Mouse (Mus musculus): ENCODE data around the gene Slc36a3. TPM values are rescaled to one million over a fixed set of nuclear protein-coding genes. Genes with fewer than 3 reads are reported as not detected.

Gene Slc36a3
- polyA plus RNA-seq, 1 experiment from 2014 or later, result not detected

DNA sequence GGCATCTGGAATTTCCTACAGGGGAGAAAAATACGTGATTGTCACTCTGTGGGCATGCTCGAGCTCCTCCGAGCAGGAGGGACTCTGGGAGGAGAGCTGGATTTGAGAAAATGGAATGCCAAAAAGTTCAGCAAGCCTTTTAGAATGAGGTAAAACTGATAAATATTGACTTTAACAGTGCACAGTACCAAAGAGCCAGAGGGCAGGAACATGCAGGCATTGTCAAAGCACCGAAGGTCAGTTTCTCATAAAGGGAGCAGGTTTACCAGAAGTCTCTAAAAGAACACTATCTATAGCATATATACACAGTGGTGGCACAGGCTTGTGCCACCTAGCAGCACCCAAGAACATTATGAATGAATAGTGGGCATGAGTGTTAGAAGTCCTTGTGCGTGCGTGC is 17.4 kb upstream of the Slc36a3 start:
- no peak for ATAC-seq (ENCODE audit: extremely low read depth, insufficient number of reproducible peaks, low FRiP score, low TSS enrichment)
- H3K4me1 ChIP-seq, result no peaks in the 10 kb centered on the region
- WGBS, result 81% methylated on average over 6 of the region's 6 CpGs

DNA sequence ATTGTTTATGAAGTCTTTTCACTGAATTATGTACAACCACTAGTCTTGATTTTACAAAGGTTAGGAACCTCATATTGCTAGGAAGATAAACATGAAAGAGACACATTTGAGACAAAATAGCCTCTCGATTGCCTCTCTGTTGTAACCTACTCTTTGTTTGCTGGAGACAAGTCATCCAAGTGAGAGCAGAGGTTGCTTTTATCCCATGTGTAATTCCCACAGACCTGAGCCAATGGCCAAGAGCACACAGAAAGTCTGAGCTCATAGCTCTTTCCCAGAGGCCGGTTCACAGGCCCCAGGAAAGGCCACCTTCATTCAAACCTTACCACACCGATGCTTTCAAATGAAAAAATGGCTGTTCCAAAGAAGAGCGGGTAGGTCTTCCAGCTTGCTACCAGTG is 17.0 kb upstream of the Slc36a3 start:
- Histone ChIP-seq H3K27me3 (replicated peaks) (peaks cover 8% of the 10 kb centered on the region; the same call in 1 of the 2 replicates), H3K9me3 (no peaks in the 10 kb centered on the region), H3K9ac (no peak overlapping the region), H3K4me2 (no peak overlapping the region), H3K4me1 (no peaks in the 10 kb centered on the region), H3K27ac (replicated peaks) (no peak overlapping the region), H3K4me3 (no peak overlapping the region), H3K36me3 (no peaks in the 10 kb centered on the region)
- WGBS, result 78% methylated on average over 4 of the region's 4 CpGs
- no peak for ATAC-seq (ENCODE audit: extremely low read depth, insufficient number of reproducible peaks, low FRiP score, low TSS enrichment)

More for the DNA sequence above, 17.4 kb upstream of the Slc36a3 start:
- H3K27me3 ChIP-seq (replicated peaks), result peaks cover 8% of the 10 kb centered on the region; the same call in 1 of the 2 replicates
- H3K9me3 ChIP-seq, result no peaks in the 10 kb centered on the region
- no peak overlapping the region for H3K9ac ChIP-seq
- H3K36me3 ChIP-seq, result no peaks in the 10 kb centered on the region
- H3K4me3 ChIP-seq, result no peak overlapping the region
- H3K4me2 ChIP-seq, result no peak overlapping the region
- no peak overlapping the region for H3K27ac ChIP-seq (replicated peaks)

DNA sequence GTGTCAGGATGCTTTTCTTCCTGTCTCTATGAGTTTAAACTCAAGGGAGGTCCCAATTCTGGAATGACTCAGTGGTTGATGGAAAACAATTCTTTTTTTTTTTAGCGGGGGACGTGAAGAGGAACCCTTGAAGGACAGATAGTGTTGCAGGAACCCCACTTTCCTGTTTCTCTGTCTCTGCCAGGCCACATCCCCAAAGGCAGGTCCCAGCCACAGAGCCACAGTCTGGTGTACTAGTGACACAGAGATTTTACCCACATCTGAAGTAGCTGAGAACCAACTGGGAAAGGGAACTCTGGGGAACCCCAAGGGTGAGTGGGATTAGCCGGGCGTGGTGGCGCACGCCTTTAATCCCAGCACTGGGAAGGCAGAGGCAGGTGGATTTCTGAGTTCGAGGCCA is 14.2 kb upstream of the Slc36a3 start:
- H3K4me2 ChIP-seq, result no peak overlapping the region
- H3K9me3 ChIP-seq, result no peaks in the 10 kb centered on the region
- no peak for ATAC-seq (ENCODE audit: extremely low read depth, insufficient number of reproducible peaks, low FRiP score, low TSS enrichment)
- H3K4me1 ChIP-seq, result peaks cover 14% of the 10 kb centered on the region
- no peak overlapping the region for H3K4me3 ChIP-seq
- WGBS, result 80% methylated on average over 7 of the region's 7 CpGs
- no peaks in the 10 kb centered on the region for H3K27me3 ChIP-seq (replicated peaks)
- no peak overlapping the region for H3K9ac ChIP-seq
- H3K36me3 ChIP-seq, result no peaks in the 10 kb centered on the region
- H3K27ac ChIP-seq (replicated peaks), result no peak overlapping the region

DNA sequence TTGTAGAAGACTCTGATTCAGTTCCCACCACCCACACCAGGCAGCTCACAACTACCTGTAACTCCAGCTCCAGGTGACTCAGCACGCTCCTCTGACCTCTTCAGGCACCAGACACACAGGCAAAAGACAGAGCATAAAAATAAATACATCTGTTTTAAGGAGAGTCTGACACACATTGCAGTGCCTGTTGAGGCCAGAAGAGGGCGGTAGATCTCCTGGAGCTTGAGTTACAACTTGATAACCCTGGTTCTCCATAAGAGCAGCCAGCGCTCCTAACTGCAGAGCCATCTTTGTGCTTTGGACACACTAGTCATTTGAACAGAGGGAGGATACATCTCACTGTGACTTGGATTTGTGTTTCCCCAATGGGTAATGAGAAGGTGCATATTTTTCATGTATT is 13.2 kb upstream of the Slc36a3 start:
- no peak for ATAC-seq (ENCODE audit: extremely low read depth, insufficient number of reproducible peaks, low FRiP score, low TSS enrichment)
- Histone ChIP-seq H3K9me3 (no peaks in the 10 kb centered on the region), H3K27ac (replicated peaks) (no peak overlapping the region), H3K4me2 (no peak overlapping the region), H3K36me3 (no peaks in the 10 kb centered on the region), H3K4me1 (peaks cover 14% of the 10 kb centered on the region), H3K27me3 (replicated peaks) (no peaks in the 10 kb centered on the region), H3K4me3 (no peak overlapping the region), H3K9ac (no peak overlapping the region)
- 39% methylated on average over 3 of the region's 3 CpGs for WGBS

DNA sequence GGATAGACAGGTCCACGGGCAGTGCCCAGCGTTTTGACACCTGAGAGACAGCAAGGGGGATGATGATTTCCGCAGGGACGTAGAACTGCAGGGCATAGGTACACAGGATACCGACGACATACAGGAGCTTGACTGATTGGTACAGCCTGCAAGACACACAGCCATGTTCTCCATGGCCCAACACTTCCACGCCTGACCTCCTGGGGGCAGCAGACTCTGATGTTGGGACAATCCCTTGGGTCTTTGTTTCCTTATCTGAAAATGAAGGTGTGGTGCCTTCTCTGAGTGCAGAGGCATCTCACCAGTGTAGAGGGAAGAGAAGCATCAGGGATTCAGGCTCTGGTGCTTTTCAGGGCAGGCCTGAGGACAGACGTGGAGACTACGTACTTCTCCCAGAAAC is 11.2 kb upstream of the Slc36a3 start:
- Histone ChIP-seq H3K27ac (replicated peaks) (no peak overlapping the region), H3K36me3 (no peaks in the 10 kb centered on the region), H3K4me1 (peaks cover 14% of the 10 kb centered on the region), H3K4me2 (no peak overlapping the region), H3K4me3 (no peak overlapping the region), H3K27me3 (replicated peaks) (no peaks in the 10 kb centered on the region), H3K9me3 (no peaks in the 10 kb centered on the region), H3K9ac (no peak overlapping the region)
- no peak for ATAC-seq (ENCODE audit: extremely low read depth, insufficient number of reproducible peaks, low FRiP score, low TSS enrichment)
- WGBS, result 44% methylated on average over 9 of the region's 9 CpGs

DNA sequence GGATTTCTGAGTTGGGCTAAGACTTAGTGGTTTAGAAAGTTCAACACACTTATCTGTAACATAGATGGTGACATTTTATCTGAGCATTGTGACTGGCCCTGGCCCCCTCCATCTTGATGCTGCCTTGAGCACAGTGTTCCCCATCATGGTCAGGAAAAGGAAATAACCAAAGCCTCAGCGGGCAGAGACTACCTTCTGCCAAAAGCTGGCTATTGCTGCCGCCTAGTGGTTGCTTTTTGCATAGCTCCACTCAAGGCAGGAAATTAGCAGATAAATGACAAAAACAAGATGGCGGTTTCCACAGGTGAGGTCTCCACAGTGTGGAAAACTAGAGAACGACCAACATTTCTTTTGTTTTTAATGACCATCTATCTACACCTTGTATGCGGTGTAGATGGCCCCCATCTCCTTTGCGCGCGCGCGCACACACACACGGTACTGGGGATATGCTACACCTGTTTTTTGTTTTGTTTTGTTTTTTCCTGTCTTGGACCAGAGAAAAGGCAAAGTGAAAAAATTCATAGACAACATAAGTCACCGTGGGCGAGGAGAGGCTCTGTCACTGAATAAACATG is 7.4 kb upstream of the Slc36a3 start:
- Histone ChIP-seq H3K4me2 (no peak overlapping the region), H3K27ac (replicated peaks) (no peak overlapping the region), H3K27me3 (replicated peaks) (no peaks in the 10 kb centered on the region), H3K36me3 (no peaks in the 10 kb centered on the region), H3K4me3 (no peak overlapping the region), H3K9ac (no peak overlapping the region), H3K4me1 (peaks cover 14% of the 10 kb centered on the region), H3K9me3 (no peaks in the 10 kb centered on the region)
- 46% methylated on average over 13 of the region's 13 CpGs for WGBS
- no peak for ATAC-seq (ENCODE audit: extremely low read depth, insufficient number of reproducible peaks, low FRiP score, low TSS enrichment)

DNA sequence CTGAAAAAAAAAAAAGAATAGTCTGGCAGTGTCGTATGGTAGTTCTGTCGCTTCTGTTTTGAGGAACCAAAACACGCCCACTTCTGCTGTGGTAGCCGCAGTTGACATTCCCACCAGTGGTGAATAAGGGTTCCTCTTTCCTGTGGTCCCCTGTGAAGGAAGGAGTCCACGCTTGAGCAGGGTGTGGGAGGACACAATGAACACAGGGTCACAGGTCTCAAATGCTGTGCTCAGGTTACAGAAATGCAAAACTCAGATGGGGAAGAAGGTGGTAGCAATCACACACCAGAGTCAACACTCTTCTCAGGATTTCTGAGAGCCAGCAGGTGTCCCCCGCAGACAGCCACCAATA is 3.5 kb upstream of the Slc36a3 start:
- no peak for ATAC-seq (ENCODE audit: extremely low read depth, insufficient number of reproducible peaks, low FRiP score, low TSS enrichment)
- H3K36me3 ChIP-seq, result no peaks in the 10 kb centered on the region
- no peak overlapping the region for H3K4me3 ChIP-seq
- no peaks in the 10 kb centered on the region for H3K9me3 ChIP-seq
- WGBS, result 77% methylated on average over 6 of the region's 6 CpGs
- H3K4me1 ChIP-seq, result no peaks in the 10 kb centered on the region
- H3K27me3 ChIP-seq (replicated peaks), result no peaks in the 10 kb centered on the region
- no peak overlapping the region for H3K9ac ChIP-seq
- no peak overlapping the region for H3K4me2 ChIP-seq
- no peak overlapping the region for H3K27ac ChIP-seq (replicated peaks)

DNA sequence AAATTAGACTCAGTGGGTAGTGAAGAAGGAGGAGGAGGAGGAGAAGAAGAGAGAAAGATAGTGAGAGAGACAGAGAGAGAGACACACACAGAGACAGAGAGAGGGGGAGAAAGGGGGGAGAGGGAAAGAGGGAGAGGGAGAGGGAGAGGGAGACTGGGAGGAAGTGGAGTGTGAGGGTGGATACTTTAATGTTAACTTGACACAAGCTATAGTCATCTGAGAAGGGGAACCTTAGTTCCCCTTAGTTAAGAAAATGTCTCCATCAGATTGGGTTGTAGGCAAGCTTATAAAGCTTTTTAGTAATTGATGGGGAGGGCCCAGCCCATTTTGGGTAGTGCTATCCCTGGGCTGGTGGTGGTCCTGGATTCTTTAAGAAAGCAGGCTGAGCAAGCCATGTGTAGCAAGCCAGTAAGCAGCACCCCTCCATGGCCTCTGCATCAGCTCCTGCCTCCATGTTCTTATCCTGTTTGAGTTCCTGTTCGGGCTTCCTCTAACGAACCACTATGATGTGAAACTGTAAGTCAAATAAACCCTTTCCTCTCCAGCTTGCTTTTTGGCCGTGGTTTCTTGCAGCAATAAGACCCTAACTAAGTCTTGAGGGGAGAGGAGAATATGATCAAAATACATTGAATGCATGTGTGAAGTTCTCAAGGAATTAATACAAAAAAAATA is 3.0 kb upstream of the Slc36a3 start:
- WGBS, result 44% methylated on average over 3 of the region's 3 CpGs
- Histone ChIP-seq H3K4me1 (no peaks in the 10 kb centered on the region), H3K4me3 (no peak overlapping the region), H3K27me3 (replicated peaks) (no peaks in the 10 kb centered on the region), H3K36me3 (no peaks in the 10 kb centered on the region), H3K4me2 (no peak overlapping the region), H3K27ac (replicated peaks) (no peak overlapping the region), H3K9ac (no peak overlapping the region), H3K9me3 (no peaks in the 10 kb centered on the region)
- no peak for ATAC-seq (ENCODE audit: extremely low read depth, insufficient number of reproducible peaks, low FRiP score, low TSS enrichment)

DNA sequence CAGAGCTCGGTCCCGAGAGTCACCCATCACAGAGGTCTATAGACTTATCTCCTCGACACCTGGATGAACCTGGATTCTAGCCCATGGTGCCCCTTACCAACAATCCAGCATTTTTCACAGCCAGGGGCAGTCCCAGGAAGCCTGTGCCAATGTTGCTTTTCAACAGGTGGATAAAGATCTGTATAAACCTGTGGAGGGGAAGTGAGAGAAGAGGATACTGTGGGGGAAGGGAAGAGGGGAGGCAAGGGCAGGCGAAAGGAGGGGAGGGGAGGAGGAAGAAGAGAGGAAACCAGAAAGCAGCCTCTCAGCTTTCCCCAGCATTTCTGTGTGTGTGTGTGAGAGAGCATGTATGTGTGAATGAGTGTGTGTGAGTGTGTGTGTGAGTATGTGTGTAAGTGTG is 3.0 kb downstream of the Slc36a3 start:
- no peak for ATAC-seq (ENCODE audit: extremely low read depth, insufficient number of reproducible peaks, low FRiP score, low TSS enrichment)
- Histone ChIP-seq H3K4me1 (no peaks in the 10 kb centered on the region), H3K9ac (no peak overlapping the region), H3K27ac (replicated peaks) (no peak overlapping the region), H3K27me3 (replicated peaks) (no peaks in the 10 kb centered on the region), H3K9me3 (no peaks in the 10 kb centered on the region), H3K4me2 (no peak overlapping the region), H3K36me3 (no peaks in the 10 kb centered on the region), H3K4me3 (no peak overlapping the region)
- 70% methylated on average over 4 of the region's 4 CpGs for WGBS

DNA sequence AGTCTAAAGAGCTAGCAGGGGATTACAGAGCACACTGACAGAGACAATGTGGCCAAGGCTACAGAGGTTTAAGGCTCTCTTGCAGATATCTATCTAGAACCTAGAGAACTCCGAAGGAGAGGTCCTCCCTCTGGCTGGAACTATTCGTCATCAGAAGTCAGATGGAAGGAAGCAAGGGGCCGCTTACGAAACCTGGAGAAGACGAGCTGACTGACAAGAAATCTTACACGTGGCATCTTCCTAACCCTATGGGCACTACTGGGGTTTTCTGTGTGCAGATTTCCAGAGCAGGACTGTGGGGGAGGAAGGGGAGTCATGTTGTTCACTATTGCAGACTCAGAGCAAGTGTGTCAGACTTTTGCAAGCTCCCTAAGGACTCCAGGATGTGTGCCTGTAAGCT is 4.1 kb downstream of the Slc36a3 start:
- Histone ChIP-seq H3K27me3 (replicated peaks) (no peaks in the 10 kb centered on the region), H3K27ac (replicated peaks) (no peak overlapping the region), H3K4me1 (no peaks in the 10 kb centered on the region), H3K4me3 (no peak overlapping the region), H3K9ac (no peak overlapping the region), H3K4me2 (no peak overlapping the region), H3K36me3 (no peaks in the 10 kb centered on the region), H3K9me3 (no peaks in the 10 kb centered on the region)
- 58% methylated on average over 6 of the region's 6 CpGs for WGBS
- ATAC-seq (ENCODE audit: extremely low read depth, insufficient number of reproducible peaks, low FRiP score, low TSS enrichment), result no peak

DNA sequence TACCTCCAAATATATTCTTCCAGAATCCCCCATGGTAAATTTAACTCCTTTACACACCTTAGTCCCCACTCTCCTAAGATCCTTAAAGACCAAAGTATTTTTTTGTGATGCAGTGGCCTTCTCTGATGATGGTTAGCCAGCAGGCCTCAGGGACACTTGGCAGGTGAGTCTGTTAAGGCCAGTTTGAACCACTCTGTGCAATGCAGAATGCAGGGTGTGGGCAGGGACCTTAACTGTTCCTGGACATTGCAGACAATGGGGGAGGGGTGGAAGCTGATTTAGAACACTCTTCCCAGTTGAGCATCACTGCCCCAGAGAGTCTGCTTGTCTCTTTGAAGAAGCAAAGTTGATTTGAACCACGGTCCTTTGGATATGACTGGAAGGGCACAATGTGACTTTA is 4.7 kb downstream of the Slc36a3 start:
- Histone ChIP-seq H3K4me3 (no peak overlapping the region), H3K27me3 (replicated peaks) (no peaks in the 10 kb centered on the region), H3K36me3 (no peaks in the 10 kb centered on the region), H3K27ac (replicated peaks) (no peak overlapping the region), H3K9me3 (no peaks in the 10 kb centered on the region), H3K9ac (no peak overlapping the region), H3K4me1 (no peaks in the 10 kb centered on the region), H3K4me2 (no peak overlapping the region)
- WGBS, result 75% methylated on average over 1 of the region's 1 CpGs
- ATAC-seq (ENCODE audit: extremely low read depth, insufficient number of reproducible peaks, low FRiP score, low TSS enrichment), result no peak

DNA sequence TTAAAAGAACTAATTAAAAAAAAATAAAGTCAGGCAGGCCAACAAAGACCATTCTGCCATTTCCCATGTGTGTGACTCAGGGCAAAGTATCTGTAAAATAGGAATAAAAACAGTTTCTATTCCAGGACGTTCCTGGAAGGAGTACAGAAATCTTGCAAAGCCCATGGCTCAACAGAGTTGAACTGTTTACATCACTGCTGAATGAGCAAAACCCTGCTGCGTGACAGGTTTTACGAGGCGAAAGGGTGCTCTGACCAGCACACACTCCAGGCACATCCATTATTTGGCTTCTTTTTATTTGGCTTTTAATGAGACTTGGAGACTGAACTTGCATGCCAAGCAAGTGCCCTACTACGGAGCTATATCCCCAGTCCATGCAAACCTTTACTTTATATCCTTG is 7.5 kb downstream of the Slc36a3 start:
- no peak for ATAC-seq (ENCODE audit: extremely low read depth, insufficient number of reproducible peaks, low FRiP score, low TSS enrichment)
- H3K4me2 ChIP-seq, result no peak overlapping the region
- 78% methylated on average over 5 of the region's 5 CpGs for WGBS
- H3K4me1 ChIP-seq, result no peaks in the 10 kb centered on the region
- no peak overlapping the region for H3K4me3 ChIP-seq
- H3K27me3 ChIP-seq (replicated peaks), result no peaks in the 10 kb centered on the region
- H3K27ac ChIP-seq (replicated peaks), result no peak overlapping the region
- no peaks in the 10 kb centered on the region for H3K9me3 ChIP-seq
- H3K9ac ChIP-seq, result no peak overlapping the region
- H3K36me3 ChIP-seq, result no peaks in the 10 kb centered on the region

Data from heart, embryonic 13.5 days (tissue).